Mouse (Mus musculus) embryonic facial prominence, embryonic 12.5 days (tissue): ENCODE data around the gene Ctxn2. TPM values are rescaled to one million over a fixed set of nuclear protein-coding genes. Genes with fewer than 3 reads are reported as not detected.

Source experiments
- ATAC-seq: fragments of 200-750 bp; cut with Nextera tagmentation; 2 replicates; pipeline ENCODE4 v1.8.0; 2017; ENCODE audit not compliant: insufficient number of reproducible peaks, insufficient read depth, low FRiP score, low TSS enrichment
- H3K27ac ChIP-seq: fragments of 300-500 bp; sonication (generic); 2 replicates; pipeline ENCODE4 v1.5.1; 2016; ENCODE audit warnings: mild to moderate bottlenecking
- H3K27me3 ChIP-seq: fragments of 300-500 bp; sonication (generic); 2 replicates; pipeline ENCODE4 v1.6.1; 2016; ENCODE audit warnings: mild to moderate bottlenecking, moderate library complexity
- H3K36me3 ChIP-seq: fragments of 300-500 bp; sonication (generic); 2 replicates; pipeline ENCODE4 v1.6.1; 2016; ENCODE audit warnings: mild to moderate bottlenecking
- H3K4me1 ChIP-seq: fragments of 300-500 bp; sonication (generic); 2 replicates; pipeline ENCODE4 v1.6.1; 2016
- H3K4me2 ChIP-seq: fragments of 300-500 bp; sonication (generic); replicated peaks from 2 replicates; pipeline ENCODE4 v1.6.1; 2016; ENCODE audit warnings: mild to moderate bottlenecking, moderate library complexity
- H3K4me3 ChIP-seq: fragments of 300-500 bp; sonication (generic); 2 replicates; pipeline ENCODE4 v1.5.1; 2016; ENCODE audit warnings: mild to moderate bottlenecking
- H3K9ac ChIP-seq: fragments of 300-500 bp; sonication (generic); 2 replicates; pipeline ENCODE4 v1.6.1; 2016; ENCODE audit warnings: mild to moderate bottlenecking, moderate library complexity
- H3K9me3 ChIP-seq: fragments of 300-500 bp; sonication (generic); 2 replicates; pipeline ENCODE4 v1.6.1; 2016; ENCODE audit warnings: mild to moderate bottlenecking, moderate library complexity
- WGBS: fragments of 180-500 bp; shearing (Covaris S2); methylation state at CpG from one replicate; pipeline ENCODE4 v1.1.7; 2016; 5-methylcytosine and 5-hydroxymethylcytosine counted together
- polyA plus RNA-seq: library from polyadenylated mRNA; unstranded; fragments of >200 nt; fragmentation: Nextera tagmentation; extraction: Ambion mirVana; gene quantifications from 2 replicates; pipeline ENCODE4 v1.2.1, GENCODE M21; 2016

The Ctxn2 gene
- polyA plus RNA-seq, 1 experiment from 2014 or later, result not detected

- H3K36me3 ChIP-seq, result no peaks in the 10 kb centered on the region
- no peak for ATAC-seq
- WGBS, result 36% methylated on average over 4 of the region's 4 CpGs
- no peak overlapping the region for H3K4me2 ChIP-seq
- no peaks in the 10 kb centered on the region for H3K27me3 ChIP-seq
- peaks cover 8% of the 10 kb centered on the region; the same call in 1 of the 2 replicates for H3K4me1 ChIP-seq
- no peak overlapping the region for H3K9ac ChIP-seq
- H3K9me3 ChIP-seq, result no peaks in the 10 kb centered on the region
- H3K4me3 ChIP-seq, result no peak overlapping the region
- no peak overlapping the region for H3K27ac ChIP-seq
Measured at GRCm38 (mm10) chr2:125134113-125134512, 2.4 kb upstream of the Ctxn2 start.

GRCm38 (mm10) chr2:125136846-125137245, 354 bp downstream of the Ctxn2 start:
- Histone ChIP-seq H3K4me2 (peak overlapping the region; percentile 79), H3K4me3 (no peak overlapping the region), H3K27ac (no peak overlapping the region), H3K4me1 (peaks cover 8% of the 10 kb centered on the region; the same call in 1 of the 2 replicates), H3K9me3 (no peaks in the 10 kb centered on the region), H3K36me3 (no peaks in the 10 kb centered on the region), H3K27me3 (no peaks in the 10 kb centered on the region), H3K9ac (no peak overlapping the region)
- no peak for ATAC-seq
- WGBS, result 25% methylated on average over 7 of the region's 7 CpGs

- H3K4me3 ChIP-seq, result no peak overlapping the region
- no peak for ATAC-seq
- H3K9ac ChIP-seq, result no peak overlapping the region
- no peak overlapping the region for H3K4me2 ChIP-seq
- H3K4me1 ChIP-seq, result no peaks in the 10 kb centered on the region
- H3K9me3 ChIP-seq, result no peaks in the 10 kb centered on the region
- H3K27me3 ChIP-seq, result no peaks in the 10 kb centered on the region
- H3K27ac ChIP-seq, result no peak overlapping the region
- H3K36me3 ChIP-seq, result no peaks in the 10 kb centered on the region
Measured at GRCm38 (mm10) chr2:125142336-125142735, 5.8 kb downstream of the Ctxn2 start.

- Histone ChIP-seq H3K27me3 (no peaks in the 10 kb centered on the region), H3K36me3 (no peaks in the 10 kb centered on the region), H3K9ac (no peak within 1 kb of the TSS), H3K27ac (no peak within 1 kb of the TSS), H3K4me2 (no peak within 1 kb of the TSS), H3K4me3 (no peak within 1 kb of the TSS), H3K4me1 (no peaks in the 10 kb centered on the region), H3K9me3 (no peaks in the 10 kb centered on the region)
- WGBS, result 84% methylated on average over 6 of the region's 6 CpGs
- ATAC-seq, result no peak
Measured at GRCm38 (mm10) chr2:125152388-125152787, 15.9 kb downstream of the Ctxn2 start, which contains the start of gene Slc12a1. TSS of gene Slc12a1 (plus strand) at chr2:125152505.

GRCm38 (mm10) chr2:125154294-125154693, 17.8 kb downstream of the Ctxn2 start:
- Histone ChIP-seq H3K36me3 (no peaks in the 10 kb centered on the region), H3K4me3 (no peak overlapping the region), H3K9ac (no peak overlapping the region), H3K9me3 (no peaks in the 10 kb centered on the region), H3K4me1 (no peaks in the 10 kb centered on the region), H3K27me3 (no peaks in the 10 kb centered on the region), H3K27ac (no peak overlapping the region), H3K4me2 (no peak overlapping the region)
- 74% methylated on average over 9 of the region's 9 CpGs for WGBS
- ATAC-seq, result no peak

- no peaks in the 10 kb centered on the region for H3K27me3 ChIP-seq
- no peak overlapping the region for H3K4me3 ChIP-seq
- ATAC-seq, result no peak
- WGBS, result 4% methylated on average over 2 of the region's 2 CpGs
- no peaks in the 10 kb centered on the region for H3K9me3 ChIP-seq
- H3K4me1 ChIP-seq, result no peaks in the 10 kb centered on the region
- H3K36me3 ChIP-seq, result no peaks in the 10 kb centered on the region
- H3K9ac ChIP-seq, result no peak overlapping the region
- no peak overlapping the region for H3K27ac ChIP-seq
- no peak overlapping the region for H3K4me2 ChIP-seq
Measured at GRCm38 (mm10) chr2:125155504-125155903, 19.0 kb downstream of the Ctxn2 start.

GRCm38 (mm10) chr2:125162012-125162470, 25.5 kb downstream of the Ctxn2 start:
- H3K9ac ChIP-seq, result no peak overlapping the region
- H3K36me3 ChIP-seq, result no peaks in the 10 kb centered on the region
- 76% methylated on average over 4 of the region's 4 CpGs for WGBS
- H3K27me3 ChIP-seq, result no peaks in the 10 kb centered on the region
- no peaks in the 10 kb centered on the region for H3K4me1 ChIP-seq
- H3K9me3 ChIP-seq, result no peaks in the 10 kb centered on the region
- no peak overlapping the region for H3K4me2 ChIP-seq
- H3K27ac ChIP-seq, result no peak overlapping the region
- no peak for ATAC-seq
- H3K4me3 ChIP-seq, result no peak overlapping the region

- no peak overlapping the region for H3K4me2 ChIP-seq
- ATAC-seq, result no peak
- no peak overlapping the region for H3K4me3 ChIP-seq
- no peaks in the 10 kb centered on the region for H3K9me3 ChIP-seq
- H3K9ac ChIP-seq, result no peak overlapping the region
- H3K27ac ChIP-seq, result no peak overlapping the region
- H3K27me3 ChIP-seq, result no peaks in the 10 kb centered on the region
- 84% methylated on average over 7 of the region's 7 CpGs for WGBS
- no peaks in the 10 kb centered on the region for H3K36me3 ChIP-seq
- no peaks in the 10 kb centered on the region for H3K4me1 ChIP-seq
Measured at GRCm38 (mm10) chr2:125178225-125178798, 41.8 kb downstream of the Ctxn2 start.

- Histone ChIP-seq H3K27me3 (no peaks in the 10 kb centered on the region), H3K36me3 (no peaks in the 10 kb centered on the region), H3K4me2 (no peak overlapping the region), H3K9me3 (no peaks in the 10 kb centered on the region), H3K9ac (no peak overlapping the region), H3K27ac (no peak overlapping the region), H3K4me1 (no peaks in the 10 kb centered on the region), H3K4me3 (no peak overlapping the region)
- WGBS, result 51% methylated on average over 11 of the region's 11 CpGs
- ATAC-seq, result no peak
Measured at GRCm38 (mm10) chr2:125187904-125188303, 51.4 kb downstream of the Ctxn2 start.

- no peaks in the 10 kb centered on the region for H3K36me3 ChIP-seq
- 3% methylated on average over 2 of the region's 2 CpGs for WGBS
- no peaks in the 10 kb centered on the region for H3K9me3 ChIP-seq
- no peak overlapping the region for H3K4me3 ChIP-seq
- H3K4me1 ChIP-seq, result no peaks in the 10 kb centered on the region
- H3K9ac ChIP-seq, result no peak overlapping the region
- no peak for ATAC-seq
- H3K4me2 ChIP-seq, result no peak overlapping the region
- no peaks in the 10 kb centered on the region for H3K27me3 ChIP-seq
- H3K27ac ChIP-seq, result no peak overlapping the region
Measured at GRCm38 (mm10) chr2:125189197-125189596, 52.7 kb downstream of the Ctxn2 start.

GRCm38 (mm10) chr2:125192905-125193304, 56.4 kb downstream of the Ctxn2 start:
- no peak for ATAC-seq
- Histone ChIP-seq H3K4me3 (no peak overlapping the region), H3K4me2 (no peak overlapping the region), H3K4me1 (no peaks in the 10 kb centered on the region), H3K9me3 (no peaks in the 10 kb centered on the region), H3K27me3 (no peaks in the 10 kb centered on the region), H3K9ac (no peak overlapping the region), H3K27ac (no peak overlapping the region), H3K36me3 (no peaks in the 10 kb centered on the region)

- H3K9ac ChIP-seq, result no peak overlapping the region
- no peak overlapping the region for H3K4me3 ChIP-seq
- no peaks in the 10 kb centered on the region for H3K9me3 ChIP-seq
- H3K27ac ChIP-seq, result no peak overlapping the region
- H3K27me3 ChIP-seq, result no peaks in the 10 kb centered on the region
- H3K36me3 ChIP-seq, result no peaks in the 10 kb centered on the region
- no peak overlapping the region for H3K4me2 ChIP-seq
- no peaks in the 10 kb centered on the region for H3K4me1 ChIP-seq
- 50% methylated on average over 7 of the region's 7 CpGs for WGBS
- no peak for ATAC-seq
Measured at GRCm38 (mm10) chr2:125196771-125197170, 60.3 kb downstream of the Ctxn2 start.
